Comparison of ENCODE assay signal across 8 mouse cellular contexts in genomic region chr2:132385194-132385838, GRCm38 (mm10). TPM values are rescaled to one million over a fixed set of nuclear protein-coding genes. Genes with fewer than 3 reads are reported as not detected.
DNase-seq lines count a peak whose midpoint lies in the region; ATAC-seq lines count a peak whose summit lies in the region.

Gene Prokr2, minus strand, starts transcription at chr2:132385447.

- peaks cover 44% of the 10 kb centered on the region for H3K27me3 ChIP-seq in heart, embryonic 13.5 days (replicated peaks)

- H3K4me2 ChIP-seq in heart, embryonic 13.5 days = peak within 1 kb of the TSS; percentile 94

- peaks cover 5% of the 10 kb centered on the region for H3K4me1 ChIP-seq in heart, embryonic 13.5 days

- WGBS in heart, embryonic 13.5 days = under 1% methylated on average over 29 of the region's 29 CpGs

- no peak within 1 kb of the TSS for H3K27ac ChIP-seq in heart, embryonic 13.5 days (replicated peaks)

- H3K36me3 ChIP-seq in heart, embryonic 13.5 days = no peaks in the 10 kb centered on the region

- H3K9ac ChIP-seq in heart, embryonic 13.5 days = peak within 1 kb of the TSS; percentile 75

- DNase-seq in layer of hippocampus, postnatal 10 days (ENCODE audit: low spot score in 2 of 2) = peak; percentile 22 to 32
- no peak for DNase-seq in layer of hippocampus, postnatal 14 days (ENCODE audit: low spot score in 2 of 2)
- DNase-seq in embryo, embryonic 10 days (ENCODE audit: low spot score) = peak; percentile 60
- peak; percentile 17 for DNase-seq in liver
- peak; percentile 59 for DNase-seq in retina, embryonic 14.5 days (ENCODE audit: low spot score)
- no peak for DNase-seq in B cell, adult 2 months
- DNase-seq in left cerebral cortex, adult 11 months (ENCODE audit: low spot score) = no peak

- H3K4me3 ChIP-seq in heart, embryonic 13.5 days = peak within 1 kb of the TSS; percentile 63

- H3K9me3 ChIP-seq in heart, embryonic 13.5 days = no peaks in the 10 kb centered on the region

- ATAC-seq in heart, embryonic 13.5 days (ENCODE audit: extremely low read depth, insufficient number of reproducible peaks, low FRiP score, low TSS enrichment) = no peak

RNA-seq across cellular contexts. Expression of gene Prokr2, which starts in this region (rescaled TPM):
- total RNA-seq in layer of hippocampus, postnatal 10 days (2021) = 1 to 10 TPM; 6.6 to 7.4 TPM
- total RNA-seq in layer of hippocampus, postnatal 14 days (2021) = 1 to 10 TPM; 2.9 to 4.5 TPM
- polyA plus RNA-seq in heart, embryonic 13.5 days (2015; fragmentation: Nextera tagmentation; extraction: Ambion mirVana) = 0.52 and 1.1 TPM in 2 replicates

Comparison
In these comparisons a context has a peak if more than half of its experiments do, and no peak if none do; other contexts are left out.
1. DNase-seq: peak in layer of hippocampus, postnatal 10 days (2 of 2), embryo, embryonic 10 days (single experiment), liver (single experiment) and retina, embryonic 14.5 days (single experiment); none in layer of hippocampus, postnatal 14 days (0 of 2), B cell, adult 2 months (0 of 2) and left cerebral cortex, adult 11 months (single experiment).